Mouse (Mus musculus) heart, embryonic 11.5 days (tissue): ENCODE data around the gene Selenoh. TPM values are rescaled to one million over a fixed set of nuclear protein-coding genes. Genes with fewer than 3 reads are reported as not detected.

ENCODE experiments used
- ATAC-seq: fragments of 200-750 bp; cut with Nextera tagmentation; replicated peaks from 2 replicates; pipeline ENCODE4 v1.8.0; 2017; ENCODE audit warnings: moderate library complexity; ENCODE audit not compliant: insufficient number of reproducible peaks, low FRiP score, low TSS enrichment
- H3K27ac ChIP-seq: fragments of 300-500 bp; sonication (generic); 2 replicates; pipeline ENCODE4 v1.5.1; 2014; ENCODE audit warnings: mild to moderate bottlenecking, low read depth, low read length
- H3K27me3 ChIP-seq: fragments of 300-500 bp; sonication (generic); 2 replicates; pipeline ENCODE4 v1.6.1; 2014; ENCODE audit warnings: mild to moderate bottlenecking, low read length, mixed read lengths; ENCODE audit not compliant: control insufficient read depth, insufficient read depth
- H3K36me3 ChIP-seq: fragments of 300-500 bp; sonication (generic); 2 replicates; pipeline ENCODE4 v1.6.1; 2014; ENCODE audit warnings: mild to moderate bottlenecking, low read length, moderate library complexity, mixed read lengths; ENCODE audit not compliant: control insufficient read depth, insufficient read depth
- H3K4me1 ChIP-seq: fragments of 300-500 bp; sonication (generic); 2 replicates; pipeline ENCODE4 v1.6.1; 2014; ENCODE audit warnings: low read length; ENCODE audit not compliant: control insufficient read depth, insufficient read depth
- H3K4me2 ChIP-seq: fragments of 300-500 bp; sonication (generic); 2 replicates; pipeline ENCODE4 v1.6.1; 2014; ENCODE audit warnings: mild to moderate bottlenecking, moderate library complexity
- H3K4me3 ChIP-seq: fragments of 300-500 bp; sonication (generic); 2 replicates; pipeline ENCODE4 v1.5.1; 2014; ENCODE audit warnings: low read depth, low read length
- H3K9ac ChIP-seq: fragments of 300-500 bp; sonication (generic); 2 replicates; pipeline ENCODE4 v1.6.1; 2014; ENCODE audit warnings: mild to moderate bottlenecking, low read depth, low read length, moderate library complexity
- H3K9me3 ChIP-seq: fragments of 300-500 bp; sonication (generic); replicated peaks from 2 replicates; pipeline ENCODE4 v1.6.1; 2016; ENCODE audit warnings: low read length; ENCODE audit not compliant: control insufficient read depth
- whole genome bisulfite sequencing: fragments of 180-500 bp; shearing (Covaris S2); extraction: QIAGEN DNeasy Blood & Tissue Kit; methylation state at CpG from one replicate; pipeline ENCODE4 v1.1.7; 2014; ENCODE audit not compliant: insufficient replicate concordance; 5-methylcytosine and 5-hydroxymethylcytosine counted together
- polyA plus RNA-seq: library from polyadenylated mRNA; unstranded; fragments of >200 nt; fragmentation: Nextera tagmentation; extraction: Ambion mirVana; gene quantifications from 2 replicates; pipeline ENCODE4 v1.2.1, GENCODE M21; 2014

Selenoh gene
- polyA plus RNA-seq, 1 experiment from 2014 or later, result 298 TPM

DNA sequence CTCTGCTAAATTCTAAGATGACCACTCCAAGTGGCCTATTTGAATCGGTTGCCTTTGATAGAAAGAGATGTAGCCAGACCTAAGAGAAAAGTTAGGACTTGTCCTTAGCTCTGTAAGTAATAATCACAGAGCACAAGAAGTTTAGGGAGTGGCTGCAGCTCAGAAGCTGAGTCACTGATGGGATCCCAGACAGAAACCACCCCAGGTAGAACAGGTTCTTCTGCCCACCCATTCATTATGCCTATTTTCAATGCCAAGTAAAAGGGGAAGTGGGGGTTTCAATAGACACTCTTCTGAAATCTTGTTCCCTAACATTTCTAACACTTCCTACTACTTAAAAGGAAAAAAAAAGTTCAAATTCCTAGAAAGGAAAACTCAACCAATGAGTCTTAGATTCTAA, 34.7 kb upstream of the Selenoh start:
- H3K27ac ChIP-seq, result no peak overlapping the region
- no peak overlapping the region for H3K4me2 ChIP-seq
- peaks cover 8% of the 10 kb centered on the region for H3K36me3 ChIP-seq
- H3K9ac ChIP-seq, result no peak overlapping the region
- no peaks in the 10 kb centered on the region for H3K4me1 ChIP-seq
- H3K27me3 ChIP-seq, result no peaks in the 10 kb centered on the region
- H3K4me3 ChIP-seq, result no peak overlapping the region
- ATAC-seq, result no peak
- WGBS, result 91% methylated on average over 1 of the region's 1 CpGs
- H3K9me3 ChIP-seq, result no peaks in the 10 kb centered on the region

DNA sequence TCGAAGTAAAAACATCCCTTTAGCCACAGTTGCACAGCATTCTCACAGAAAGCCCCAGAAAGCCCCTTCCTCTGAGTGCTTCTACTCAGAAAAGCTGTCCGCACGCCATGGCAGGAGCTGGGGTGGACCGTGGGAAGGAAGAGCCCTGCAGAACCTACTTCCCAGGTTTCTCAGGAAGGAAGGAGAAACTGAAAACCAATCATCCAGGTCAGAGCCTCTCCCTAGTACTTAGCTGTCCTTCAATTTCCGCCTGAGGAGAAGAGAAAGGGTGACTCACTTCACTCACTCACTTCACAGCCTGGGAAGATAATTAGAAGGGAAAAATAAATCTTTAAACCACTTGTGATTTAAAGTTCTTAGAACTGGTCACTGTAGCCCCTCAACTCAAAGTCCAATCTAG, 33.8 kb upstream of the Selenoh start:
- ATAC-seq, result no peak
- Histone ChIP-seq H3K4me3 (no peak overlapping the region), H3K27ac (no peak overlapping the region), H3K9ac (no peak overlapping the region), H3K4me2 (no peak overlapping the region), H3K36me3 (peaks cover 10% of the 10 kb centered on the region), H3K4me1 (no peaks in the 10 kb centered on the region), H3K9me3 (no peaks in the 10 kb centered on the region), H3K27me3 (no peaks in the 10 kb centered on the region)
- 79% methylated on average over 5 of the region's 5 CpGs for WGBS

DNA sequence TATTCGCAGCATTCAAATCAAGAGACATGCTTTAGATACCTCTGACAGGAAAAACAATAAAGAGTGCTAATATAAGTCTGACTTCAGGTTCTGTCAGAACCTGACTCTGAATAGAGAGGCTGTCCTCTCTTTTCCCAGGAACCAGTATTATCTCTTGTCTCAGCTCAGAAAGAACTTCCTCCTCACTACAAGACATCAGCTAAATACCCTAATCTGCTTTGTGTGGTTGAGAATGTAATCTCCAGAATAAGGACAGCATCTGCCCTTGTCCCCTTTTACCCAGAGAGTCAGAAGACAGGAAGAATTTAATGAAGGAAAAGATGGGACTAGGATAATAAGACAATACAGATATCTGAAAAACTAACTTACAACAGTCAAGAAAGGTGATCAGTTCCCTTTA, 32.9 kb upstream of the Selenoh start:
- 86% methylated on average over 1 of the region's 1 CpGs for WGBS
- no peaks in the 10 kb centered on the region for H3K9me3 ChIP-seq
- no peak overlapping the region for H3K27ac ChIP-seq
- H3K27me3 ChIP-seq, result no peaks in the 10 kb centered on the region
- no peak overlapping the region for H3K4me3 ChIP-seq
- H3K9ac ChIP-seq, result no peak overlapping the region
- H3K4me2 ChIP-seq, result no peak overlapping the region
- no peak for ATAC-seq
- H3K4me1 ChIP-seq, result no peaks in the 10 kb centered on the region
- H3K36me3 ChIP-seq, result peaks cover 12% of the 10 kb centered on the region

DNA sequence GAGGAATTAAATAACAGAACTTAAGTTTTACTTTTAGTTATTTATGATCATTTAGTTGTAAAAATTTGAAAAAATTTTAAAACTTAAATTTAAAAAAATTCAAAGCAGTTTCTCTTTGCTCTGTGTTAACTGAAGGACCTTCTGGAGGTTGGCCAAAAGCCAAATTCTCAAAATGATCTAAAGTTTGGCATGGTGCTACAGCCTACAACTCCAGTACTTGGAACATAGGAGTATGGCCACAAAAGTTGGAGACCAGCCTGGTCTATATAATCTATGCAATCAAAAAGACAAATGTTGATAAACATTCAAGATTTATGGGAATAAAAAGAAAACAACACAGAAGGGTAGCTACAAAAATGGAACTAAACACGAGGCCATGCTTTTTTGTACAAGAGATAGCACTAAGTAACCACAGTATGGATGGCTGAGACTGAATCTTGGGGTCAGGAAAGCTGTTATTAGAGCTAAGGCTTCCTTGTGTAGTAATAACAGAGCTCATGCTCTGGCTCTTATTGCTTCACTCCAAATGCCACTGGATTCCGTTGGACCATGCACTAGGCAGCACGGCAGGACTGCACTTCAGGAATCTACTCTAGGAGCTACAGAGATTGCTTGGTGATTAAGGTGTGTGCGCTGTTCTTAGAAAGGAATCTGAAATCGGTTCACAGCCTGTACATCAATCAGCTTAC, 24.6 kb upstream of the Selenoh start:
- Histone ChIP-seq H3K27me3 (no peaks in the 10 kb centered on the region), H3K9me3 (no peaks in the 10 kb centered on the region), H3K36me3 (peaks cover 37% of the 10 kb centered on the region), H3K4me2 (no peak overlapping the region), H3K4me3 (no peak overlapping the region), H3K27ac (no peak overlapping the region), H3K4me1 (no peaks in the 10 kb centered on the region), H3K9ac (no peak overlapping the region)
- no peak for ATAC-seq
- 87% methylated on average over 5 of the region's 5 CpGs for WGBS

DNA sequence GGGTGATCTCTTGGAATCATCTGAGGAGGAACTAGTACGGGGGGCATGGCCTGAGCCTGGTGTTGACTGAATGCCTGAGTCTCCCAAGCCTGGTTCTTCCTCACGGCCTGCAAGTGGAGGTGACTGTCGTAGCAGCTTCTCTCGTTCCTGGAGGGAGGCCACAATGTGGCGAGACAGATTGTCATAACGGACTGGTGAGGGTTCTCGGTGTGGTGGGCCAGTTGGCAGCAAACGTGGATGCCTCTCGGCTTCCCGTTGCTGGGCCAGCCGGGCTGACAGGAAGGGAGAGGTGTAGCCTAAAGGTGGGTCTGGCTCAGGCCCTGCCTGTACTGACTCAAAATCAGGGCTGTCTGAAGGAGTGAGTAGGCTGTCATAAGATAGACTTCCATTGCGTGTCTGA, 19.5 kb upstream of the Selenoh start:
- peaks cover 46% of the 10 kb centered on the region for H3K36me3 ChIP-seq
- H3K4me2 ChIP-seq, result no peak overlapping the region

DNA sequence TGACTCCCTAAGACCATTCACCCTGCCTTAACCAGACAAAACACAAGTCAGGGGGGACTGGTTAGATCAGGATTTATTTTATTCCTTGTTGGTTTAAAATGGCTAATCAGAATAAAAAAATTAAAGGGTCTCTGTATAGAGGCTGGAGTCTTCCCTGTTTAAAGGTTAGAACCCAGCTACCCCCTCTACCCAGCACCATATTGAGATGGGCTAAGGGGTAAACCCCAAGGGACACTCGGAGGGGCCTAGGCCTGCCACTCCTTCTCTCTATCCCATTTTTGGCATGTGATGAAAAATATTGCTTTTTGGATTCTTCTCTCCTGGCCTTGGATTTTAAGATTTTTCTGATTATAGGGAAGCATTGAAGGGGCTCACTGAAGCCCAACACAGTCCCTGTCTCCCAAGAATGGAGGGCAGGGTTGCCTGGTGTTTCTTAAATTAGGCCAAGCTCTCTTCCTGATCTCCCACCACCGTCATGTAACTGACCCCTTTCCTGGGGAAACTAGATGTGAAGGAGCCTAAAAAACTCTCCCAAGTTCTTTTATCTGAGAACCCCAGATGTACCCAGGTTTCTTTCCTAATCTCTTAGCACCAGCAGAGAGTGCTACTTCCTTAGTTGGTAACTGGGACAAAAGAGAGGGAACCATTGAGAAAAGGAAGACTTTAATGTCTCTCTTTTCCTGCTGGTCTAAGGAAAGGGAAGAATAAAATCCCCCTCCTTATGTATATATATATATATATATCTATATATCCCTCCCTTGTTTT, 17.7 kb upstream of the Selenoh start:
- no peaks in the 10 kb centered on the region for H3K9me3 ChIP-seq
- no peak for ATAC-seq
- H3K4me1 ChIP-seq, result no peaks in the 10 kb centered on the region
- no peak overlapping the region for H3K9ac ChIP-seq
- H3K27me3 ChIP-seq, result no peaks in the 10 kb centered on the region
- peaks cover 41% of the 10 kb centered on the region for H3K36me3 ChIP-seq
- H3K4me3 ChIP-seq, result no peak overlapping the region
- H3K4me2 ChIP-seq, result no peak overlapping the region
- no peak overlapping the region for H3K27ac ChIP-seq
- WGBS, result 71% methylated on average over 2 of the region's 2 CpGs

More for the DNA sequence above, 19.5 kb upstream of the Selenoh start:
- ATAC-seq, result no peak
- no peaks in the 10 kb centered on the region for H3K9me3 ChIP-seq
- H3K27ac ChIP-seq, result no peak overlapping the region
- no peak overlapping the region for H3K4me3 ChIP-seq
- WGBS, result 86% methylated on average over 12 of the region's 12 CpGs
- no peaks in the 10 kb centered on the region for H3K27me3 ChIP-seq
- no peak overlapping the region for H3K9ac ChIP-seq
- no peaks in the 10 kb centered on the region for H3K4me1 ChIP-seq

DNA sequence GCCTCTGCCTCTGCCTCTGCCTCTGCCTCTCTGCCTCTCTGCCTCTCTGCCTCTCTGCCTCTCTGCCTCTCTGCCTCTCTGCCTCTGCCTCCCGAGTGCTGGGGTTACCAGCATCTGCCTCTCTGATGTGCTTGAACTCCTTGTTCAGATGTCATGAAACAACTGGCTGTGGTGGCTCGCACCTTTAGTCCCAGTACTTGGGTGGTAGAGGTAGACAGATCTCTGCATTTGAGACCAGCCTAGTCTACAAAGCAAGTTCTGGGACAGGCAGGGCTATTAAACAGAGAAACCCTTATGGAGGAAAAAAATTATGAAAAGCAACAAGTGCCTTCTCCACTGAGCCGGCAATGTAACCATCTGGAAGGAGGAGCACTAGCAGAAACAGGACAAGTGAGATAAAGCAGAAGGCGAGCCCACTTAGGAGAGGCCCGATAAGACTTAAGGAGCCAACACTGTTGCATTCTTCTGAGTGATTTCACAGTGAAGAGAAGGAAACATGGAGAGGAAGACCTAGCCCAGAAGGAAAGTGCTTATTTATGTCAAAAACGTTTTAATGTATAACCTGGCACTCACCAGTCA, 12.1 kb upstream of the Selenoh start:
- peak overlapping the region; percentile 16 for H3K4me2 ChIP-seq
- no peak overlapping the region for H3K4me3 ChIP-seq
- no peaks in the 10 kb centered on the region for H3K27me3 ChIP-seq
- no peak overlapping the region for H3K9ac ChIP-seq
- H3K4me1 ChIP-seq, result peaks cover 5% of the 10 kb centered on the region; the same call in 1 of the 2 replicates
- no peak for ATAC-seq
- WGBS, result 25% methylated on average over 6 of the region's 6 CpGs
- H3K27ac ChIP-seq, result peak overlapping the region; percentile 66; the same call in 1 of the 2 replicates
- no peaks in the 10 kb centered on the region for H3K9me3 ChIP-seq
- H3K36me3 ChIP-seq, result peaks cover 10% of the 10 kb centered on the region

DNA sequence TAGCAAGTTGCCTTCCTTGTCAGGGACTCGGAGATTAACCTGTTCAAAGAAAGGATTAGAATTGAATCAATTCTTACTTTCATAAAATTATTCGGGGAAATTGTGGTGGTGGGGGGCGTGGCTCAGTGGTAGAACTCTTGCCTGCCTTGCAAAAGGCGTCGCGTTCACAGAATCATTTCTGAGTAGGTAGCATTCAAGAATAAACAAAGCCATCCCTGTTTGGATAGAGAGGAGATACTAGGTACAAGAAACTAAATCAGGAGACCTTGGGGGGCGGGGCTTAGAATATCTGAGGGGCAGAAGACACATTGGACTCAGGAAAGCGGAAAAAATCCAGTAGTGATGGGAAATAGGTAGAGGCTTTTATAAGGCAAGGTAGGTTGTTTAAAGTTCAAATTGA, 8.4 kb upstream of the Selenoh start, which contains the start of gene Tmx2:
Gene Tmx2, minus strand, starts transcription at position 125 of the 400 bp plus-strand sequence.
- H3K36me3 ChIP-seq, result peaks cover 9% of the 10 kb centered on the region
- 11% methylated on average over 8 of the region's 8 CpGs for WGBS
- peak within 1 kb of the TSS; percentile 87 for H3K9ac ChIP-seq
- peak within 1 kb of the TSS; percentile 91 for H3K4me3 ChIP-seq
- no peaks in the 10 kb centered on the region for H3K27me3 ChIP-seq
- H3K4me2 ChIP-seq, result peak within 1 kb of the TSS; percentile 74
- no peak for ATAC-seq
- H3K4me1 ChIP-seq, result peaks cover 10% of the 10 kb centered on the region
- H3K9me3 ChIP-seq, result no peaks in the 10 kb centered on the region
- peak within 1 kb of the TSS; percentile 64; the same call in 1 of the 2 replicates for H3K27ac ChIP-seq
